Mouse (Mus musculus) stomach, embryonic 14.5 days (tissue): Measurements from ENCODE around the gene Lama5. TPM values are rescaled to one million over a fixed set of nuclear protein-coding genes. Genes with fewer than 3 reads are reported as not detected.
A peak's percentile ranks its signal among the peaks of the same experiment; 100 is the strongest.
"Not testable (repeated sequence)": the region's sequence is repeated elsewhere in the genome, so short reads cannot be mapped to it uniquely, and the experiment has no call there.

Experiments used
- ATAC-seq: fragments of 200-750 bp; cut with Nextera tagmentation; 2 replicates; pipeline ENCODE4 v1.8.0; 2017; ENCODE audit warnings: low read depth, moderate TSS enrichment; ENCODE audit not compliant: insufficient number of reproducible peaks, insufficient read depth, low FRiP score
- H3K27ac ChIP-seq: fragments of 300-500 bp; sonication (generic); 2 replicates; pipeline ENCODE4 v1.5.1; 2014; ENCODE audit warnings: mild to moderate bottlenecking, low read length, moderate library complexity, mixed read lengths
- H3K27me3 ChIP-seq: fragments of 300-500 bp; sonication (generic); 2 replicates; pipeline ENCODE4 v1.6.1; 2014; ENCODE audit warnings: low read length, control low read depth, mixed read lengths; ENCODE audit not compliant: control insufficient read depth, insufficient read depth
- H3K36me3 ChIP-seq: fragments of 300-500 bp; sonication (generic); 2 replicates; pipeline ENCODE4 v1.6.1; 2014; ENCODE audit warnings: mild to moderate bottlenecking, control low read depth, low read length, moderate library complexity, mixed read lengths; ENCODE audit not compliant: control insufficient read depth, insufficient read depth
- H3K4me1 ChIP-seq: fragments of 300-500 bp; sonication (generic); 2 replicates; pipeline ENCODE4 v1.6.1; 2014; ENCODE audit warnings: low read length, control low read depth, mixed read lengths; ENCODE audit not compliant: control insufficient read depth, insufficient read depth
- H3K4me2 ChIP-seq: fragments of 300-500 bp; sonication (generic); replicated peaks from 2 replicates; pipeline ENCODE4 v1.6.1; 2014; ENCODE audit warnings: low read depth, low read length, control low read depth
- H3K4me3 ChIP-seq: fragments of 300-500 bp; sonication (generic); 2 replicates; pipeline ENCODE4 v1.5.1; 2014; ENCODE audit warnings: low read depth, low read length, control low read depth
- H3K9ac ChIP-seq: fragments of 300-500 bp; sonication (generic); replicated peaks from 2 replicates; pipeline ENCODE4 v1.6.1; 2014; ENCODE audit warnings: low read depth, mild to moderate bottlenecking, control low read depth, low read length, moderate library complexity, mixed read lengths
- H3K9me3 ChIP-seq: fragments of 300-500 bp; sonication (generic); 2 replicates; pipeline ENCODE4 v1.6.1; 2016; ENCODE audit warnings: low read depth, low read length, control low read depth; ENCODE audit not compliant: control insufficient read depth
- WGBS: fragments of 180-500 bp; shearing (Covaris S2); extraction: QIAGEN DNeasy Blood & Tissue Kit; methylation state at CpG from one replicate; pipeline ENCODE4 v1.1.7; 2014; 5-methylcytosine and 5-hydroxymethylcytosine counted together
- polyA plus RNA-seq: library from polyadenylated mRNA; unstranded; fragments of >200 nt; fragmentation: Nextera tagmentation; extraction: Ambion mirVana; gene quantifications from 2 replicates; pipeline ENCODE4 v1.2.1, GENCODE M21; 2014

The Lama5 gene
- polyA plus RNA-seq, 1 experiment from 2014 or later, result 70.9 TPM

GRCm38 (mm10) chr2:180173711-180174110 is 51.9 kb downstream of the Lama5 start:
- H3K4me3 ChIP-seq, H3K27me3 ChIP-seq, H3K9me3 ChIP-seq, H3K9ac ChIP-seq, ATAC-seq, H3K4me2 ChIP-seq, H3K27ac ChIP-seq: not testable (repeated sequence)
- 86% methylated on average over 8 of the region's 8 CpGs for WGBS
- peaks cover 56% of the 10 kb centered on the region for H3K36me3 ChIP-seq
- H3K4me1 ChIP-seq, result peaks cover 13% of the 10 kb centered on the region; the same call in 1 of the 2 replicates

DNA sequence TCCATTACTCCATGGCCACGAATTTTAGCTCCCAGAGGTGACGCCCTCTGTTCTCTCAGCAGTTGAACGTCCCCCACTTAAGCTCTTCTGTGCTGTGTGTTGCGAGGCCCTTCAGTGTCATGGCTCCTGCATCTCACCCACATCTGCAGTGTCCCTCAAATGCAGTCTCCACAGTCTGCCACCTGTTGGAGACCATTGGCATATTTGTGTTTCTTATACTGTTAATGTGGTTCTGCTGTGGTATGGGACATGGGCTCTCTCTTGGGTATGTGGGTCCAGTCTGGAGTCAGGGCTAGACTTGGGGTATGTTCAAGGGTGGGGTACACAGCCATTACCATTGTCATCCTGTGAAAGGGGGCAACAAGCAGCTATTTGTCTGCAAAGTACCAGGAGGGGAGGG is 52.5 kb downstream of the Lama5 start:
- Histone ChIP-seq H3K4me3 (peak overlapping the region; percentile 65), H3K4me2 (peak overlapping the region; percentile 97; the same call in 1 of the 2 replicates), H3K36me3 (peaks cover 51% of the 10 kb centered on the region), H3K27ac (no peak overlapping the region), H3K9ac (no peak overlapping the region), H3K4me1 (peaks cover 13% of the 10 kb centered on the region; the same call in 1 of the 2 replicates), H3K27me3 (no peaks in the 10 kb centered on the region), H3K9me3 (no peaks in the 10 kb centered on the region)
- ATAC-seq, result no peak
- 72% methylated on average over 4 of the region's 4 CpGs for WGBS

DNA sequence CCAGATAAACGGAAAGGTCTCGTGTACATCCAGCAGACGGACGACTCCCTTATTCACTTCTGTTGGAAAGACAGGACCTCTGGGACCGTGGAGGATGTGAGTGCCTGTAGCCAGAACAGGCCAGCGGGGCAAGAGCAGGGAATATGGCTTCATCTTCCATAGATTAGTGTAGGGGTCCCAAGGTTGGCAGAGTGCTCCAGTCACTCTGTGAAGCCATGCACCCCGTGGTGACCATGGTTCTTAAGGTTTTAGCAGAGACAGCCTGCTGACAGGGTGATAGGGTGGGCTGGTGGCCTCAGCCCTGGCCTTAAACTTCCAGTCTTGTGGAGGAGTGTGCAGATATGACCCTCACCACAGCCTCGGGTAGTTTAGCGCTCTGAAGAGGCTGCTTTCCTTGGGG is 53.5 kb downstream of the Lama5 start:
- peaks cover 13% of the 10 kb centered on the region; the same call in 1 of the 2 replicates for H3K4me1 ChIP-seq
- peak overlapping the region; percentile 74 for H3K9ac ChIP-seq
- H3K9me3 ChIP-seq, result no peaks in the 10 kb centered on the region
- no peak overlapping the region for H3K27ac ChIP-seq
- H3K27me3 ChIP-seq, result no peaks in the 10 kb centered on the region
- 7% methylated on average over 7 of the region's 9 CpGs for WGBS
- peak overlapping the region; percentile 97 for H3K4me2 ChIP-seq
- H3K36me3 ChIP-seq, result peaks cover 41% of the 10 kb centered on the region
- ATAC-seq, result no peak
- H3K4me3 ChIP-seq, result peak overlapping the region; percentile 65

DNA sequence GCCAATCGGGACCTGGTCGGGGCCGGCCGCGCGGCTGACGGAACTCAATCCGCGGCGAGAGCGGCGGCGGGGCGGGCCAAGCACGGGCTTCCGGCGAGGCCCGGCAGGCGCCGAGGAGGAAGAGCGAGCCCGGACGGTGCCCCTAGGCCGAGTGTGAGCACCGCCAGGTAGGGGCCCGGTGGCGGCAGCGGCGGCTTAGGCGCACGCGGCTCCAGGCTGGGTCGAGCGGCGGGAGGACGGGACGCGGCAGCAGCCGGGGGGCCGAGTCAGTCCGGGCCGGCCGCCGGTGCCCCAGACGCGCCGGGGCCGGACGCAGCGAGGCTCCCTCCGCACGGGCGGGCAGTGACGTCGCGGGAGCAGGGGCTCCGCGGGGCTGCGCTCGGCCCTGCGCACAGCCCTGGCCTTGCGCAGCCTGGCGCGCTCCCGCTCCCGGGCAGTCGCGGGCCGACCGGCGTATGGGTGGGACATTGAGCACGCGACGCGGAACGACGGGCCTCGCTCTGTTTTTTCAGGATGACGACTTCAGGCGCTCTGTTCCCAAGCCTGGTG is 54.1 kb downstream of the Lama5 start:
- Histone ChIP-seq H3K4me2 (peak overlapping the region; percentile 97), H3K27me3 (no peaks in the 10 kb centered on the region), H3K4me3 (peak overlapping the region; percentile 65), H3K27ac (peak overlapping the region; percentile 89; the same call in 1 of the 2 replicates), H3K9me3 (no peaks in the 10 kb centered on the region), H3K9ac (peak overlapping the region; percentile 74), H3K4me1 (peaks cover 13% of the 10 kb centered on the region; the same call in 1 of the 2 replicates), H3K36me3 (peaks cover 35% of the 10 kb centered on the region)
- ATAC-seq, result peak; percentile 57; the same call in 1 of the 2 replicates
- under 1% methylated on average over 73 of the region's 80 CpGs for WGBS

DNA sequence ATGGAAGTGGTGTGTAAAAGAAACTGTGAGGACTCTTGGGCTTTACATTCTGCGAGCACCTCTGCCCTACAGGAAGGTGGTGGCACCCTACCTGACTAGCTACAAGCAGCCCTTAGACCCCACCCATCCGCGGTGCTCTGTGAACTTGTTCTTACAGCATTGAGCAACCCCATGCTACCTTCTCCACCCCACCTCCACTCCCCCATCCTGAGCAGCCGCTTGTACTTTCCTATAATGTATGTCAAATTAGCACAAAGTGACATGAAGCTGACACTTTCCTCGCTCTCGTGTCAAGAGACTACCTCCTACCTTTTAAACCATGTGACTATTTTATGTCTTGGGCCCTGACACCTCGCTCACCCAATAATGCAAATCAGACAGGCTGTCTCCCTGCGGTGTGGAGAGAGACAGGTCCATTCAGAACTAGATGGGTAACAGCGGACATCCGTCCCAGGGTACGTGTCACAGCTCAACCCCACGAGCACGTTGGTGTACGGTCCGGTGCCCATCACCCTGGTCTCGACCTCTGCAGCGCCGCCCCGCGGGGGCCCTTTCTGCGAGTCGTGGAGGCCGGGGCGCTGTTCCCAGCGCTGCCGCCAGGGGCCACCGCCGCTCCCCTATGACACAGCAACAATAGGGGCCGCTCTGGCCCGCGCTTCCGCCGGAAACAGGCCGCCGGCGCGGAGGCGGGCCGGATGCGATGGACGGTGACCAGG is 54.7 kb downstream of the Lama5 start, which contains the start of gene Adrm1:
Gene Adrm1 (plus strand): TSS at position 680 of the 716 bp plus-strand sequence.
- Histone ChIP-seq H3K4me1 (peaks cover 13% of the 10 kb centered on the region; the same call in 1 of the 2 replicates), H3K36me3 (peaks cover 29% of the 10 kb centered on the region), H3K4me3 (peak within 1 kb of the TSS; percentile 65), H3K4me2 (peak within 1 kb of the TSS; percentile 97), H3K27ac (peak within 1 kb of the TSS; percentile 89; the same call in 1 of the 2 replicates), H3K27me3 (no peaks in the 10 kb centered on the region), H3K9ac (peak within 1 kb of the TSS; percentile 74), H3K9me3 (no peaks in the 10 kb centered on the region)
- peak; percentile 97 for ATAC-seq
- WGBS, result 3% methylated on average over 41 of the region's 41 CpGs

- Histone ChIP-seq H3K27me3 (no peaks in the 10 kb centered on the region), H3K9me3 (no peaks in the 10 kb centered on the region), H3K4me1 (peaks cover 13% of the 10 kb centered on the region; the same call in 1 of the 2 replicates), H3K36me3 (peaks cover 22% of the 10 kb centered on the region), H3K9ac (no peak overlapping the region), H3K4me3 (no peak overlapping the region), H3K4me2 (peak overlapping the region; percentile 48; the same call in 1 of the 2 replicates), H3K27ac (no peak overlapping the region)
- 79% methylated on average over 11 of the region's 11 CpGs for WGBS
- no peak for ATAC-seq
These were observed 55.4 kb downstream of the Lama5 start for GRCm38 (mm10) chr2:180170151-180170805.

DNA sequence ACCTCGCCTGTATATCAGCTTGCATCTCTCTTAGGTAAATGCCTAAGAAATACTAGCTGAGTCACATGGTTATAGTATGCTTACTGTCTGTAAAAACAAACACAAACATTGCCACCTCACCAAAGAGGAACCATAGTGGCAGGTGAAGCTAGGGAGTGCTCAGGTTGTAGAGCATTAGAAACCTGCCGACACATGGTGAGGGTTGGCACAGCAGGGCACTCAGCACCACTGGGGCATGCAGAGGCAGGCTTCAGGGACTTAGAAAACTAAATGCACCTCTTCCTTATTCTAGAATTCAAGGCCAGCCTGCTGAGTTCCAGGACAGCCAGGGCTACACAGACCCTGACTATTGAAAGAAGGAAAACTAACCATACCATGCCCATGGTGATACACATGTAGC is 58.8 kb downstream of the Lama5 start:
- H3K4me3 ChIP-seq, result no peak overlapping the region
- H3K9me3 ChIP-seq, result no peaks in the 10 kb centered on the region
- H3K4me2 ChIP-seq, result no peak overlapping the region
- no peak overlapping the region for H3K9ac ChIP-seq
- WGBS, result 78% methylated on average over 2 of the region's 2 CpGs
- H3K27ac ChIP-seq, result no peak overlapping the region
- H3K27me3 ChIP-seq, result no peaks in the 10 kb centered on the region
- ATAC-seq, result no peak
- H3K36me3 ChIP-seq, result peaks cover 10% of the 10 kb centered on the region
- H3K4me1 ChIP-seq, result no peaks in the 10 kb centered on the region

GRCm38 (mm10) chr2:180165855-180166254 is 59.8 kb downstream of the Lama5 start:
- 94% methylated on average over 2 of the region's 2 CpGs for WGBS
- Histone ChIP-seq H3K27ac (no peak overlapping the region), H3K9me3 (no peaks in the 10 kb centered on the region), H3K4me1 (no peaks in the 10 kb centered on the region), H3K4me3 (no peak overlapping the region), H3K36me3 (peaks cover 19% of the 10 kb centered on the region), H3K27me3 (no peaks in the 10 kb centered on the region), H3K4me2 (no peak overlapping the region), H3K9ac (no peak overlapping the region)
- no peak for ATAC-seq
